Mouse (Mus musculus): Measurements from ENCODE around the gene Zfp428. TPM values are rescaled to one million over a fixed set of nuclear protein-coding genes. Genes with fewer than 3 reads are reported as not detected.

Gene Zfp428
- polyA plus RNA-seq, 1 experiment from 2014 or later = 282 TPM

DNA sequence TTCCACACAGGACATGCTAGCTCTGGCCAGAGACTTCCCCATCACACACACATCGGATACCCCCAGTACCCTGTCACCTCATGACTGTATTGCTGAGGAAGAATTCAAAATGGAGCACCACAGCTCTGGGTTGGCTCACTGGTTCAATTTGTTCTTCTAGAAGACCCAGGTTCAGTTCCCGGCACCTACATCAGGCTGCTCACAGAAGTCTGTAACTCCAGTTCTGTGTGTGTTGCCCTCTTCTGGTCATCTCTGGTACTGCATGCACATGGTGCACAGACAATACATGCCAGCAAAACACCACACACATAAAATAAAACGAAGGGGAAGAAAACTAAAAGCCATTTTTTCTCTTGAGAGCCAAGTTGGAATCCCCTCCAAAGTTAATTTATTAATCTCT, 37.7 kb upstream of the Zfp428 start:
- no peaks in the 10 kb centered on the region for H3K4me1 ChIP-seq (replicated peaks; ENCODE audit: control insufficient read depth, insufficient read depth, low read length)
- 84% methylated on average over 3 of the region's 3 CpGs for WGBS
- H3K36me3 ChIP-seq (ENCODE audit: control insufficient read depth, insufficient read depth) = no peaks in the 10 kb centered on the region
- H3K9me3 ChIP-seq (ENCODE audit: control insufficient read depth, low read length) = no peaks in the 10 kb centered on the region
- no peak for ATAC-seq
- no peak overlapping the region for H3K27ac ChIP-seq (ENCODE audit: low read length)
- no peaks in the 10 kb centered on the region for H3K27me3 ChIP-seq (replicated peaks; ENCODE audit: control insufficient read depth, insufficient read depth, low read length)
- no peak overlapping the region for H3K4me2 ChIP-seq (ENCODE audit: low read length)
- no peak overlapping the region for H3K4me3 ChIP-seq (replicated peaks; ENCODE audit: low read length)
- H3K9ac ChIP-seq (replicated peaks; ENCODE audit: low read depth, low read length) = no peak overlapping the region

DNA sequence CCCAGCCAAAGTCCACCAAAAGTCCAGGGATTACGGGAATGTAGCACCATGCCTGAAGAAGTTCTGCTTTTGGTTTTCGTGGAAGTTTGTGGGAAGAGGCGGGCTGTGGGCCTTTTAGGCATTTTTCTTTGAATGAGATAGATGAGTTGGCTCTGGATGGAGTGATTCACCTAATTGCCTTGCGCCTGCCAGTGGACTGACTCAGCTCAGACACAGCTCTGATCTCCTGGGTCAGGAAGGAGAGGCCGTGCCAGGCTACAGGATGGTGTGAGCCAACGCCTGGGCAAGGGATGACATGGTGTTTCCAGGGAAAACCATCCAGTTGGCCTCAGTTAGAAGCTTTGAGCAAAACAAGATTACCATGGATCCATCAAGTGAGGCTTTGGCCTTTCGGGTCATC, 36.5 kb upstream of the Zfp428 start:
- WGBS = 92% methylated on average over 7 of the region's 7 CpGs
- Histone ChIP-seq H3K4me1 (replicated peaks; ENCODE audit: control insufficient read depth, insufficient read depth, low read length) (peaks cover 4% of the 10 kb centered on the region; the same call in 1 of the 2 replicates), H3K27me3 (replicated peaks; ENCODE audit: control insufficient read depth, insufficient read depth, low read length) (no peaks in the 10 kb centered on the region), H3K4me3 (replicated peaks; ENCODE audit: low read length) (no peak overlapping the region), H3K9ac (replicated peaks; ENCODE audit: low read depth, low read length) (no peak overlapping the region), H3K9me3 (ENCODE audit: control insufficient read depth, low read length) (no peaks in the 10 kb centered on the region), H3K27ac (ENCODE audit: low read length) (no peak overlapping the region), H3K4me2 (ENCODE audit: low read length) (no peak overlapping the region), H3K36me3 (ENCODE audit: control insufficient read depth, insufficient read depth) (no peaks in the 10 kb centered on the region)
- ATAC-seq = no peak

- Histone ChIP-seq H3K27ac (ENCODE audit: low read length) (no peak overlapping the region), H3K9me3 (ENCODE audit: control insufficient read depth, low read length) (no peaks in the 10 kb centered on the region), H3K36me3 (ENCODE audit: control insufficient read depth, insufficient read depth) (no peaks in the 10 kb centered on the region), H3K4me3 (replicated peaks; ENCODE audit: low read length) (no peak overlapping the region), H3K27me3 (replicated peaks; ENCODE audit: control insufficient read depth, insufficient read depth, low read length) (no peaks in the 10 kb centered on the region), H3K9ac (replicated peaks; ENCODE audit: low read depth, low read length) (no peak overlapping the region), H3K4me1 (replicated peaks; ENCODE audit: control insufficient read depth, insufficient read depth, low read length) (peaks cover 4% of the 10 kb centered on the region; the same call in 1 of the 2 replicates), H3K4me2 (ENCODE audit: low read length) (no peak overlapping the region)
- WGBS = 76% methylated on average over 6 of the region's 6 CpGs
- ATAC-seq = no peak
Observed at GRCm38 (mm10) chr7:24472442-24472841, 34.4 kb upstream of the Zfp428 start.

- peaks cover 4% of the 10 kb centered on the region; the same call in 1 of the 2 replicates for H3K4me1 ChIP-seq (replicated peaks; ENCODE audit: control insufficient read depth, insufficient read depth, low read length)
- ATAC-seq = no peak
- H3K27ac ChIP-seq (ENCODE audit: low read length) = no peak overlapping the region
- no peaks in the 10 kb centered on the region; the same call in 1 of the 2 replicates for H3K9me3 ChIP-seq (ENCODE audit: control insufficient read depth, low read length)
- H3K4me3 ChIP-seq (replicated peaks; ENCODE audit: low read length) = no peak overlapping the region
- H3K36me3 ChIP-seq (ENCODE audit: control insufficient read depth, insufficient read depth) = no peaks in the 10 kb centered on the region
- WGBS = 69% methylated on average over 7 of the region's 7 CpGs
- no peak overlapping the region for H3K9ac ChIP-seq (replicated peaks; ENCODE audit: low read depth, low read length)
- H3K27me3 ChIP-seq (replicated peaks; ENCODE audit: control insufficient read depth, insufficient read depth, low read length) = no peaks in the 10 kb centered on the region
- H3K4me2 ChIP-seq (ENCODE audit: low read length) = no peak overlapping the region
Observed at GRCm38 (mm10) chr7:24472937-24473336, 33.9 kb upstream of the Zfp428 start.

GRCm38 (mm10) chr7:24473913-24474529, 32.8 kb upstream of the Zfp428 start:
- no peak overlapping the region for H3K4me2 ChIP-seq (ENCODE audit: low read length)
- 44% methylated on average over 10 of the region's 10 CpGs for WGBS
- H3K4me1 ChIP-seq (replicated peaks; ENCODE audit: control insufficient read depth, insufficient read depth, low read length) = peaks cover 4% of the 10 kb centered on the region; the same call in 1 of the 2 replicates
- no peak overlapping the region for H3K27ac ChIP-seq (ENCODE audit: low read length)
- no peaks in the 10 kb centered on the region for H3K27me3 ChIP-seq (replicated peaks; ENCODE audit: control insufficient read depth, insufficient read depth, low read length)
- H3K9me3 ChIP-seq (ENCODE audit: control insufficient read depth, low read length) = no peaks in the 10 kb centered on the region; the same call in 1 of the 2 replicates
- no peak overlapping the region for H3K4me3 ChIP-seq (replicated peaks; ENCODE audit: low read length)
- no peak overlapping the region for H3K9ac ChIP-seq (replicated peaks; ENCODE audit: low read depth, low read length)
- ATAC-seq = peak; percentile 41; the same call in 1 of the 2 replicates
- no peaks in the 10 kb centered on the region for H3K36me3 ChIP-seq (ENCODE audit: control insufficient read depth, insufficient read depth)

DNA sequence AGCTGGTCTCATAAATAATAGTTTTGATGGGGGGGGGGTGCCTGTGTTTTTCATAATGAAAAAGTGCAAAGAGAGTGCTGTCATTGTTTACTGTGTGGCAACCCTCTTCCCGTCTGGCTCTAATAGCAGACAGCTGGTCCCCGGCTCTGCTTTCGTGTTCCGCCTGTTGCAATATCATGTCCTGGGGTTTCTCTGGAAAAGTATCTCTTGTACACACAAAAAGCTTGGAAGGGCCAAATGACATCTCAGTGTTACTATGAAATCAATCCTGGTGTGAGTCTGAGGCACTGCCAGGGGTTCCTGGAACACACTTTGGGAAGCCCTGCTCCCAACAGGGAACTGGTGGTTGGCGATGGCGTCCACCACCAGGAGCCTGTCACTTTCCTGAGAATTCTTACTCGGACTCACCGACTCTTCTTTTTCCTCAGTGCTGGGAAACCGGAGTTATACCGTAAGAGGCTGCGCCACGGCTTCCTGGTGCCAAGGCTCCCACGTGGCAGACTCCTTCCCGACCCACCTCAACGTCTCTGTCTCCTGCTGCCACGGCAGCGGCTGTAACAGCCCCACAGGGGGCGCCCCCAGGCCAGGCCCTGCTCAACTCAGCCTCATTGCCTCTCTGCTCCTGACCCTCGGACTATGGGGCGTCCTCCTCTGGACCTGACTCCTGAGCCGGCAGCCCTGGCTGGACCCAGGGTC, 31.8 kb upstream of the Zfp428 start:
- Histone ChIP-seq H3K4me1 (replicated peaks; ENCODE audit: control insufficient read depth, insufficient read depth, low read length) (peaks cover 9% of the 10 kb centered on the region), H3K27ac (ENCODE audit: low read length) (no peak overlapping the region), H3K27me3 (replicated peaks; ENCODE audit: control insufficient read depth, insufficient read depth, low read length) (no peaks in the 10 kb centered on the region), H3K36me3 (ENCODE audit: control insufficient read depth, insufficient read depth) (no peaks in the 10 kb centered on the region), H3K4me3 (replicated peaks; ENCODE audit: low read length) (no peak overlapping the region), H3K9me3 (ENCODE audit: control insufficient read depth, low read length) (no peaks in the 10 kb centered on the region; the same call in 1 of the 2 replicates), H3K4me2 (ENCODE audit: low read length) (no peak overlapping the region), H3K9ac (replicated peaks; ENCODE audit: low read depth, low read length) (0 out of 2 replicates have a peak overlapping the region, but pooled peaks have one; percentile 14)
- 28% methylated on average over 21 of the region's 21 CpGs for WGBS
- no peak for ATAC-seq

- no peak overlapping the region for H3K4me3 ChIP-seq (replicated peaks; ENCODE audit: low read length)
- H3K27me3 ChIP-seq (replicated peaks; ENCODE audit: control insufficient read depth, insufficient read depth, low read length) = no peaks in the 10 kb centered on the region
- H3K9ac ChIP-seq (replicated peaks; ENCODE audit: low read depth, low read length) = no peak overlapping the region
- no peaks in the 10 kb centered on the region for H3K36me3 ChIP-seq (ENCODE audit: control insufficient read depth, insufficient read depth)
- no peak overlapping the region for H3K27ac ChIP-seq (ENCODE audit: low read length)
- H3K9me3 ChIP-seq (ENCODE audit: control insufficient read depth, low read length) = no peaks in the 10 kb centered on the region; the same call in 1 of the 2 replicates
- peaks cover 22% of the 10 kb centered on the region for H3K4me1 ChIP-seq (replicated peaks; ENCODE audit: control insufficient read depth, insufficient read depth, low read length)
- WGBS = 80% methylated on average over 8 of the region's 8 CpGs
- no peak for ATAC-seq
- H3K4me2 ChIP-seq (ENCODE audit: low read length) = no peak overlapping the region
Observed at GRCm38 (mm10) chr7:24476338-24476737, 30.5 kb upstream of the Zfp428 start.

GRCm38 (mm10) chr7:24476856-24477255, 29.9 kb upstream of the Zfp428 start:
- Histone ChIP-seq H3K4me2 (ENCODE audit: low read length) (no peak overlapping the region), H3K27ac (ENCODE audit: low read length) (no peak overlapping the region), H3K9me3 (ENCODE audit: control insufficient read depth, low read length) (no peaks in the 10 kb centered on the region; the same call in 1 of the 2 replicates), H3K4me3 (replicated peaks; ENCODE audit: low read length) (no peak overlapping the region), H3K36me3 (ENCODE audit: control insufficient read depth, insufficient read depth) (no peaks in the 10 kb centered on the region), H3K4me1 (replicated peaks; ENCODE audit: control insufficient read depth, insufficient read depth, low read length) (peaks cover 22% of the 10 kb centered on the region), H3K27me3 (replicated peaks; ENCODE audit: control insufficient read depth, insufficient read depth, low read length) (no peaks in the 10 kb centered on the region), H3K9ac (replicated peaks; ENCODE audit: low read depth, low read length) (no peak overlapping the region)
- WGBS = 87% methylated on average over 7 of the region's 7 CpGs
- no peak for ATAC-seq

DNA sequence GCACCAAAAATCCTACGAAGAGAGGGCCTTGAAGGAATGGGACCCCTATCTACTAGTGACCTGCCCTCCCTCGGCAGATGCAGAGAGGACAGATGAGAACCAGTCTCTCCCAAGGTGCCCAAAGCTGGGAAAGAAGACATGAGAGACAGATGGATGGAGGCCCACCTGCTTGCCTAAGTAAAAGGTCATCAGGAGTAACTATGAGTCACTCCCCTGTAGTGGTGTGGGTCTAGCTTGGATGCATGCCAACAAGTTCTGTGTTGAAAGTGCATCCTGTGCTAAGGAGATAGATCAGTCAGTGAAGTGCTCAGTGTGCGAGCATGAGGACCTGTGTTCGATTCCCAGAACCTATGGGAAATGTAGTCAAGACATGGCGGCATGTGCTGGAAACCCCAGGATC, 27.9 kb upstream of the Zfp428 start:
- no peak overlapping the region for H3K27ac ChIP-seq (ENCODE audit: low read length)
- no peaks in the 10 kb centered on the region for H3K27me3 ChIP-seq (replicated peaks; ENCODE audit: control insufficient read depth, insufficient read depth, low read length)
- H3K36me3 ChIP-seq (ENCODE audit: control insufficient read depth, insufficient read depth) = no peaks in the 10 kb centered on the region
- 87% methylated on average over 5 of the region's 5 CpGs for WGBS
- no peaks in the 10 kb centered on the region; the same call in 1 of the 2 replicates for H3K9me3 ChIP-seq (ENCODE audit: control insufficient read depth, low read length)
- peaks cover 34% of the 10 kb centered on the region for H3K4me1 ChIP-seq (replicated peaks; ENCODE audit: control insufficient read depth, insufficient read depth, low read length)
- H3K4me2 ChIP-seq (ENCODE audit: low read length) = no peak overlapping the region
- no peak overlapping the region for H3K9ac ChIP-seq (replicated peaks; ENCODE audit: low read depth, low read length)
- ATAC-seq = no peak
- no peak overlapping the region for H3K4me3 ChIP-seq (replicated peaks; ENCODE audit: low read length)
